Mouse (Mus musculus) urinary bladder, postnatal 25 days (tissue): Measurements from ENCODE around the gene Thy1.

Source experiments
- DNase-seq: peaks from one replicate; pipeline ENCODE4 v3.0.0; 2022; ENCODE audit warnings: low spot score

The Thy1 gene

GRCm38 (mm10) chr9:44082266-44082665, 39.1 kb downstream of the Thy1 start:
- no peak for DNase-seq

DNA sequence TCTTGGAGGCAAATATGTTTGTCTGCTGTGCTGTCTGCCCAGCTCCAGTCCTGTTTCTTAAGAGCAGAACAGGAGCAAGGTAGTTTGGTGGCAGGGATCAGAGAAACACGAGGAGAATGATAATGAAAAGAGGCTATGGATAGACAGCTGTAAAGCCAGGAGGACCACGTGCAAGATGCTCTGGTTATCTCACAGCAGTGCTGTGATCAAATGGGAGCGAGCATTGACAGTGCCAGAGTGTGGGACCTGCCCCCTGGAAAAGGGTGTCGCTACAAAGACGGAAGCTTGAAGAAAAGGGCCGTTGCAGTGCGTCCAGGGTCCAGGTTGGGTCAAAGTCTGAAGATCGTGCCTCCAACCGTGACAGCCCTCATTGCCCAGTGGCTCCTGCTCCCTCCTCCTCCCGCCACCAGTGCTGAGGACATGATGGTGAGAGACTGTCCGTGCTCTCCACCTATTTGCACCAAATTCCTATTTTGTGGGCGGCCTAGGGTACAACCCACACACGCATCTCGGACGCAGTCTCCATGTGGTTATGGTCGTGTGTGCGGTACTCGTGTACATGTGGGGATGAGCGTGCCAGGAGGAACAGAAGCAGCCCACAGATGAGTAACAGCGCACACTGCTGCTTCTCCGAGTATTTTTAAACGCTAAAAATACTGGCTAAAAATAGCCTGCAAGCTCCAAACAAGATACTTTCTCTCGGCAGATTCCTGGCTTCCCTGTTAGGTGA, 40.4 kb downstream of the Thy1 start:
- DNase-seq, result no peak

- no peak for DNase-seq
Observed at GRCm38 (mm10) chr9:44084236-44084635, 41.1 kb downstream of the Thy1 start.

DNA sequence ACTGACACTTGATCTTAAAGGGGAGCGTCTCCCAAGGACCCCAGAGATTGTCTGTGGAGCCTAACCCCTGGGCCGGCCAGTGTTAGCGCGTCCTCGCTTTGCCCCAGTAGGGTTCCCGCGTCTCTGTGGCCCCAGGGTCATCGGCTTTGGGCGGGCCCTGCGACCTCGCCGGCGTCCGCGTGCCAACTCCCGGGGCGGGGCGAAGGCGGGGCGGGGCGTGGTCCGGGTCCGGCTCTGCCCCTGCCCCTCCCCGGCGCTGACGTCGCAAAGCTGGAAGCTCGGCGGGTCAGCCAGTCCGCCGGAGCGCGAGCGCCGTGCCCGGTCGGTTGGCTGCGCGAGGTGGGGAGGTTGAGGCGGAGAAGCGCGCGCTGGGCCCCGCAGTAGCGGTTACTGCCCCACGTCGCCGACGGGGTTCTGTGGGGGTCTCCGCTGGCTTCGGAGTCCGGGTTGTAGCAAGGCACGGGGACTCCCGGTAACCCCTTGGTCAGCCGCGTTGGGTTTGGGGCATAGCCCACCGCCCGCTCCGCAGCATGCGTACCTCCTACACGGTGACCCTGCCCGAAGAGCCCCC, 41.6 kb downstream of the Thy1 start:
- DNase-seq, result peak; percentile 96

GRCm38 (mm10) chr9:44085276-44085675, 42.1 kb downstream of the Thy1 start:
- no peak for DNase-seq

GRCm38 (mm10) chr9:44085741-44086665, 42.8 kb downstream of the Thy1 start:
- DNase-seq, result no peak

DNA sequence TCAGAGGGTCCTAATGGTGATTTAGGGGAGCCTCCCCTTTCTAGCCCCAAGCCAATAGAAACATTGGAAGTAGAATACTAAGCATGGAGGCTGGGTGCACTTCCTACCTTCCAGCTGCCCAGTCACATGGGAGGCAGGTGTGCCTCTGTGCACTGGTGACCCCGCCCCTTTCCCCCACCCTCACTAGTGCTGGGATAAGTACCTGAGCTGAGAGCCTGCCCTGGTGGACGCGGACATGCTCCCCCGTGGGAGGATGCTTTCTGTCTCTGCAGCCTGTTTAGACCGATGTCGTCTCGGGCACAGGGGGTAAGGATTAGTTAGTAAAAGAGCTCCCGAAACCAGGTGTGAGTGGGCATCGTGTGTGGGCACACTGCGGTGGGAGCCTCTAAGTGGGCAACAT, 43.8 kb downstream of the Thy1 start:
- DNase-seq, result no peak

DNA sequence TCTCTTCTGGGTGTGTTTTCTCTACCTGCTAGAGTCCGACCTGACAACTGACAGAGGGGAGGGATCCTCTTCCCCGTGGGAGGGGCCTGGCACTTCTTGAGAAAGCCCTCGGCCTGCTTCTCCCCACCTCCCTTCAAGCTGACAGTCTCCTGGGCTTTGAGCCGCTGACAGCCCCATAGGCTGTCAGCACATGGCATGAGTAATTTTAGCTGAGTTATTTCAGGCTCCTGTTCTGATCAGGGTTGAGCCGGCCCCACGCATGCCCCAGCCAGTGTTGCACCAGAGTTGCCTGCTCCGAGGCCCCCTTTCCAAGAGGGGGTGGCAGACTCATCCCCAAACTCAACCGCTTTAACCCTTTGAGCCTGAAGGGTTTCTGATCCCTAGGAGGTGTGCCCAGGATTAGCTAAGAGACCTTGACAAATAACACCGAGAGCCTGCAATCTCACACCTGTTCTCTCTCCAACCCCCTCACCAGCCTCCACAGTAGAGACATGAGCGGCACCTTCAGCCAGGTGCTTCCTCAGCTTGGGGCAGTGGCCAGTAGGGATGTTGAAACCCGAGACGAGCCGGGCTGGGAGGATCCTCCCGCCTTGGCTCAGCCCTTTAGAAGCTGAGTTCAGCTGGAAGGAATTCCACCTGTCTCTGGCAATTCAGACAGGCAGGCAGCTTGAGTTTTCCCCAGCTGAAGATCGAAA, 44.7 kb downstream of the Thy1 start:
- no peak for DNase-seq

DNA sequence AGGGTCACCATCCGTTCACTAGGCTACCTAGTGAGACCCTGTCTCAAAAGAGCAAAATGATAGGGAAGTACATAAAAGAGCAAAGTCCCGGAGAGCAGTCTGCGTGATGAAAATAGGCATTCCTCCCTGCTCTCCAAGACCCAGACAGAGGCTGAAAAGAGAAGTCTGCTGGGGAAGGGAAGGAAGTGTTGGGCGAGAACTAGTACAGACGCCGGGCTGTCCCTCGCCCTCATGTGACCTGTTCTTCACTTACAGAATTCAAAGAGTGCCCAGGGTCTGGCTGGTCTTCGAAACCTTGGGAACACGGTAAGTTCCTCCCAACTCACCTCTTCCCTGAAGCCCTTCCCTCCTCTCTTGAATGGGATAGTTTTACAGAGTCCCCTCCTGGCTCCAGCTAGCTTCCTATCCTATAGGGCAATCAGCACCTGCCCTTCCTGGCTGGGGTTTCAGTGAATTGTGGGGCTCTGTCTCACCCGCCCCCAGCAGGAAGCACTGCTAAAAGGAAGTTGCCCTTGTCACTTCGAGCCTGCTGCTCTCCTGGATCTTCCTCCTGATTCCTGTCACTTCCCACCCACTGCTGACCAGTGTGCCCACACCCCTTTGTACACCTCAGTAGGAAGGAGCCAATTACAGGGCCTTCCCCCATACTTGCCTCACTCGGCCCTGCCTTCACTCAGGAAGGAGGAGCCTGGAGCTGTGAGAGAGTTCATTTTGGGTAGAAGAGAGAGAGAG, 45.9 kb downstream of the Thy1 start:
- no peak for DNase-seq

DNA sequence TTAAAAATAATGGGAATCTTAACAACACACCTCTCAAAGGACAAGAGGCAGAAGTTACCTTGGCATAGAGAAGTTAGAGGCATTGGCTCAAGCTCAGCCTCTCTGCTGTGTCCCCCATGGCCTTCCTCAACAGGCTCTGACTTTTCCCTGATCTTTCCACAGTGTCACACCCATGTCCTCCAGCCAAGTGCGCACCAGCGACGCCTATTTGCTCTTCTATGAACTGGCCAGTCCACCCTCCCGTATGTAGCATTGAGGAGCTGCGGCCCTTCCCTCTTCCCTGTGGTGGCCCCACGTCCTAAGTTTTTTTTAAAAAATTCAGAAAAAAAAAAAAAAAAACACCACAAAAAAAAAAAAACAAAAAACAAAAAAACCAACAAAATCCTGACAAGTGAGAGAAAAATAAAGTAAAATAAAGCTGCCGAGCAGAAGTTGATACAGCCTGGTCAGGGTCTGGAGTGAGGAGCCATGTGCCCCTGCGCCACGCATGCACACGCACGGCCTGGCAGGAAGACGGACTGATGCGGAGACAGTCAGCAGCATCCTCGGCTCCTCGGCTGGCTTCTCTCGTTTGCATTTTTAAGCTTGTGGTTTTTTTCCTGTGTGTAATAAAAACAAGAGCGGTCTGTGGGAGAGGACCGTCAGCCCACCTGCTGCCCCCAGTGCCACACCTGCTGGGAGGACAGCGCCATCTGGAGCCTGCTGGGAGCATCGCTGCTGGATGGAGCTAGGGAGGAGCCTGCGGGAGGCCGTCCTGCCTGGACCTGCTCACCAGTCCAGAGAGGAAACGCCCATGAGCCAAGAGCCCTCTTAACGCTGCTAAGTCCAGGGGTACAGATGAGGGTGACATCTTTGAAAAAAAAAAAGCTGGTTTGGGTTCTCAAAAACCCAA, 50.7 kb downstream of the Thy1 start:
- DNase-seq, result peak; percentile 67

DNA sequence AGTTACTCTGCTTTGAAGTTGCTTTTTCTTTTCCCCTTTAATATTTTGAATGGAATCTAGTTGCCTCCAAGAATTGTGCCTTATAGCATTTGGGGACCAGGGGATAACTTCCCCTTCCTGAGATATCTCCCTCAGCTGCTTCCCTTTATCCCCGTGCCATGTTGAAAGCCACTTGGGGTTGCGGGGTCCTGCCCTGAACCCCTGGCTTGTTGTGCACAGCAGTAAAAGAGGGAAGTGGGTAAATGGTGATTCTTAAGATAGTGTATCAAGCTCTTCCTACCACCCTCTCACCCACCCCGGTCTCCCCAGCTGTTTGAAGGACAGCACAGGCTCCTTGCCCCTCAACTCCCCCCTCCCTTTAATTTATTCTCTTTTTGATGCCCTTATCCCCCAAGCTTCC, 51.6 kb downstream of the Thy1 start:
- no peak for DNase-seq

- no peak for DNase-seq
Observed at GRCm38 (mm10) chr9:44095781-44096180, 52.6 kb downstream of the Thy1 start.

DNA sequence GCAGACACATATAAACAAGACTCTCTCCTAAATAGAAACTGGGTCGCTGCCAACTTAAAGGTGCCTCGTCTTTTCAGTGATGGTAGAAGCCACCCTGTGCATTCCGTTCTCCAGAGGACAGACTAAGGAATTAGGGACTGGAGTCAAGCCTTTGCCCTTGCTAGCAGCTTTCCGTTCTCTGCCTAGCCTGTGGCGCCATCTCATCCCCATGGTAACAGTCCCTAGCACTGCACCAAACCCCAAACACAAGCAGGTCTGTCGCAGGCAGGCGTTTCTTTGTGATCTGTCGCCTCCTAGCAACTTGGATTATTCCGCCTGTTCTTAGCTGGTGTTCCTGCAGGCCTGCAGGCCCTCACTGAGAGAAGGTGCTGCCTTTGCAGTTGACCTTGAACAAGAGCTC, 53.4 kb downstream of the Thy1 start:
- DNase-seq, result no peak
